Mouse (Mus musculus): ENCODE results near the gene Il17rd.

Gene Il17rd

GRCm38 (mm10) chr14:27094247-27094646, 55.5 kb downstream of the Il17rd start:
- no peak for DNase-seq (ENCODE audit: low spot score in 2 of 2)

- no peak for DNase-seq (ENCODE audit: low spot score in 2 of 2)
These were observed 57.4 kb downstream of the Il17rd start for GRCm38 (mm10) chr14:27096133-27096532.

GRCm38 (mm10) chr14:27096779-27097178, 58.0 kb downstream of the Il17rd start:
- DNase-seq (ENCODE audit: low spot score in 2 of 2), result peak; percentile 24 to 32

- no peak for DNase-seq (ENCODE audit: low spot score in 2 of 2)
These were observed 63.0 kb downstream of the Il17rd start for GRCm38 (mm10) chr14:27101735-27102134.

- peak; percentile 30 to 42 for DNase-seq (ENCODE audit: low spot score in 2 of 2)
These were observed 64.0 kb downstream of the Il17rd start for GRCm38 (mm10) chr14:27102720-27103119.

GRCm38 (mm10) chr14:27105731-27106457, 67.2 kb downstream of the Il17rd start:
- peak; percentile 34 to 60 for DNase-seq (ENCODE audit: low spot score in 2 of 2)

- no peak for DNase-seq (ENCODE audit: low spot score in 2 of 2)
These were observed 70.2 kb downstream of the Il17rd start for GRCm38 (mm10) chr14:27108748-27109504.

- DNase-seq (ENCODE audit: low spot score in 2 of 2), result no peak
These were observed 75.9 kb downstream of the Il17rd start, which contains the start of gene Arhgef3 for GRCm38 (mm10) chr14:27114362-27115274. Gene Arhgef3 (plus strand): TSS chr14:27114899.

GRCm38 (mm10) chr14:27115275-27115660, 76.5 kb downstream of the Il17rd start:
- no peak for DNase-seq (ENCODE audit: low spot score in 2 of 2)

- no peak for DNase-seq (ENCODE audit: low spot score in 2 of 2)
These were observed 77.2 kb downstream of the Il17rd start for GRCm38 (mm10) chr14:27115991-27116390.

GRCm38 (mm10) chr14:27116577-27117165, 77.9 kb downstream of the Il17rd start:
- no peak for DNase-seq (ENCODE audit: low spot score in 2 of 2)

- DNase-seq (ENCODE audit: low spot score in 2 of 2), result no peak
These were observed 79.8 kb downstream of the Il17rd start for GRCm38 (mm10) chr14:27118546-27118945.

GRCm38 (mm10) chr14:27122646-27123045, 83.9 kb downstream of the Il17rd start:
- DNase-seq (ENCODE audit: low spot score in 2 of 2), result no peak

- DNase-seq (ENCODE audit: low spot score in 2 of 2), result no peak
These were observed 84.8 kb downstream of the Il17rd start for GRCm38 (mm10) chr14:27123543-27123942.

- no peak for DNase-seq (ENCODE audit: low spot score in 2 of 2)
These were observed 91.3 kb downstream of the Il17rd start for GRCm38 (mm10) chr14:27130031-27130430.

GRCm38 (mm10) chr14:27130676-27131075, 91.9 kb downstream of the Il17rd start:
- no peak for DNase-seq (ENCODE audit: low spot score in 2 of 2)

- no peak for DNase-seq (ENCODE audit: low spot score in 2 of 2)
These were observed 92.8 kb downstream of the Il17rd start for GRCm38 (mm10) chr14:27131521-27131920.

- peak; percentile 34 to 42 for DNase-seq (ENCODE audit: low spot score in 2 of 2)
These were observed 100.2 kb downstream of the Il17rd start for GRCm38 (mm10) chr14:27138891-27139290.

GRCm38 (mm10) chr14:27139968-27140367, 101.2 kb downstream of the Il17rd start:
- DNase-seq (ENCODE audit: low spot score in 2 of 2), result peak in 1 of 2 experiments; percentile 25

- no peak for DNase-seq (ENCODE audit: low spot score in 2 of 2)
These were observed 102.7 kb downstream of the Il17rd start for GRCm38 (mm10) chr14:27141486-27141885.

- no peak for DNase-seq (ENCODE audit: low spot score in 2 of 2)
These were observed 103.9 kb downstream of the Il17rd start for GRCm38 (mm10) chr14:27142680-27143079.
